Mouse (Mus musculus): Measurements from ENCODE around the gene Atp1a4.
"Not testable (repeated sequence)": the region's sequence is repeated elsewhere in the genome, so short reads cannot be mapped to it uniquely, and the experiment has no call there.

Atp1a4 gene

DNA sequence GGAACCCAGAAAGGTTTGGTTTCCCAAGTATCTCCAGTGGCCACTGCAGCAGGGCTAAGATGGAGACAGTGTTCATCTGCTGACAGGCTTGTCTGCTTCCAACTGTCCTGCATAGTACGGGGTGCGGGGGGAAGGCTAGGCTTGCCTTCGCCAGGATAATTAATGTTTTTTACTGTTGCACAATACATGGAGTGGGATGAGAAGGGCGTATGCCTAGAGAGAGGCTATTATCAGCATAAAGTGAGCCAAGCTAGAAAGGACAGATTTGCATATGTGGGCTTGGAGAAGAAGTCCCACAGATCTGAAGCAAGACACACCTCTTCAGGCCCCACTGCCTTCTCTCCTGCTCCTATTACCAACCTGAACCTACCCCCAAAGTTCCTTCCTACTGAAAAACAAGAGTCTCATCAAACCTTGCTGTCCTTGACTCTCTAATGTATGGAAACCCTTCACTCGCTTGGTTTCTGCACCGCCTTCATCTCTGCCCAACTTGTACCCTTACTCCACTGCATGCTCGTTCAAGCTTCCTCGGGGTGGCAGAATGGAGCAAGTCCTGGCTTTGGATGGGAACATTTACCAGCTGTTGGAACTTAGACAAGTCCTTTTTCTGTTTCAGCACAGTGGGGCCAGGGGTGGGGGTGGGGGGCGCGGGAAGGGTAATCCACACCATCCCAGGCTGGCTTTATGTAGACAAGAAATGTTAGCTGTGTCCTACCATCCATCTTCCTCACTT lies 23.5 kb upstream of the Atp1a4 start:
- DNase-seq (ENCODE audit: low read depth, low spot score): no peak

DNA sequence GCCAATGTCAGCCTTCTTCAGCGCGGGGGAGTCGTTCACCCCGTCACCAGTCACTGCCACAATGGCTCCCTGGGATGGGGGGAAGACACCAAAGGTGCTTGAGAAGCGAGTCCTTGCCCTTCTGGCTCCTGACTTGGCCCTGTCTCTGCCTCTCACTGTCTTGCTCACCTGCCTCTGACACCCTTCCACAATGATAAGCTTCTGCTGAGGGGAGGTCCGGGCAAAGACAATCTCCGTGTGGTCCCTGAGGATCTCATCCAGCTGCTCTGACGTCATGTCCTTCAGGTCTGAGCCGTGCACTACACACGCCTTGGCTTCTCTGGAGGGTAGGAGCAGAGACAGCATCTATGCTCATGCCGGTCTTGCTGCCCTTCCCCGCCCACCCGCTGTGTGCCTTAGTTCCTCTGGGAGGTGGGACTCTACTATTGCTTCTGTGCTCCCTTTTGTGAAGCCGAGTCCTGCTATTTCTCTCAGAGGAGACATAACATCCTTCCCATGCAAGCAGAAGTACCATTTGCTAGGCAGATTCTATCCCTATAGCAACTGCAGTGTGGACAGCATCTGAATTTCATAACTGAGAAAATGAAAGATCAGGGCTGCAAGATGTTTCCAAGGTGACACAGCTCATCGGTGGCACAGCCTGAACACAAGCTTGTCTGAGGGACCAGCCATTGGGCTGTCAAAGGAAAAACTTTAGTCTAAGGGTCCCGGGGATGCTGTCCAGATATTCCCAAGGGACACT lies 21.7 kb upstream of the Atp1a4 start:
- no peak for DNase-seq (ENCODE audit: low read depth, low spot score)

- DNase-seq (ENCODE audit: low read depth, low spot score): no peak
These were observed 20.1 kb upstream of the Atp1a4 start for GRCm38 (mm10) chr1:172278328-172278727.

GRCm38 (mm10) chr1:172277172-172277571 lies 19.0 kb upstream of the Atp1a4 start:
- no peak for DNase-seq (ENCODE audit: low read depth, low spot score)

DNA sequence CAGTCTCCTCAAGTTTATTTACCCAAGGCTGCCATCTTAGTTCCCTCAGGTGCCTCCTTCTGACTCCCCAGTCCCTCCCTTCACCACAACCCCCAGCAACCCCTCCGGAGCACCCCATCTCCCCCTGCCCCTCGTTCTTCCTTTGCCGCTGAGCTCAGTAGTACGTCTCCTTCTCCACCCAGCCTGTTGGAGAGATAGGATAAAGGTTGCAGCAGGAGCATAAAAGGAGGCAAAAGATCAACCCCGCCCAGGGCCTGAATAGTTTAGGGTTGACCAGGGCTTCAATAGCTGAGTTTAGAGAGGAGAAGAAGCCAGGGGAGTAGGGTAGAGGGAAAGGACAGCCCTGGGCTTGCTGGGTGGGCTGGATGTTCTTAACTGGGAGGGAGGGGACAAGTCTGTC lies 16.3 kb upstream of the Atp1a4 start:
- no peak for DNase-seq (ENCODE audit: low read depth, low spot score)

GRCm38 (mm10) chr1:172274116-172274515 lies 15.9 kb upstream of the Atp1a4 start:
- DNase-seq (ENCODE audit: low read depth, low spot score): no peak

- peak; percentile 77 for DNase-seq (ENCODE audit: low read depth, low spot score)
These were observed 15.2 kb upstream of the Atp1a4 start for GRCm38 (mm10) chr1:172273386-172273785.

GRCm38 (mm10) chr1:172271765-172272164 lies 13.6 kb upstream of the Atp1a4 start:
- DNase-seq (ENCODE audit: low read depth, low spot score): no peak

GRCm38 (mm10) chr1:172271208-172271607 lies 13.0 kb upstream of the Atp1a4 start:
- DNase-seq (ENCODE audit: low read depth, low spot score): no peak

DNA sequence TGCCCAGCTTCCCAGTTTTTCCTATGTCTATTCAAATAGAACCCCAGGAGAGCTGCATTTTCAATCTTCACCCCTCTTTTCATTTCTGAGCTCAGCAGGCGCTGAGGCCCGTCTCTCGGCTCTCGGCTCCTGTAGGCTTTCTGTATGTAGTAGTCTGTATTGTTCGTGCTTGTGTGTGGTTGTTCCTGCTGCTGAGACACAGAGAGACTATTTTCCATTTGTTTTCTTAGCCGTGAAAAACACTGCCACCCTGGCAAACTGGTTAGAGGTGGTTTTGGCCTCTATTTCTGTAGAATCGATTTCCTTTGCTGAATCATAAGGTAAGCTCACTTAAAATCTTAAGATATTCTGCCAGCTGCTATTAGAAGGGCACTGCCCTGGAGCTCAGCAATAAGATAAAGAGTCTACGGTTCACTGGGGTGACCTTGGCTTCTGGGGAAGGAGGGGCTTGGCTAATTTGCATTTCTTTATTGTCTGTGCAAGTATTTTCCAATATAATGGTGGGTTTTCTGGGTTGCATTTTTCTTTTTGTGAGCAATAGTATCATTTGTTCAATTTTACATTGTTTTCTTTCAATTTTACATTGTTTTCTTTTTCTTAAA lies 3.4 kb upstream of the Atp1a4 start, which contains the start of gene Igsf8:
TSS of gene Igsf8 (plus strand) at position 165 of the 602 bp plus-strand sequence.
- DNase-seq (ENCODE audit: low read depth, low spot score): no peak

DNA sequence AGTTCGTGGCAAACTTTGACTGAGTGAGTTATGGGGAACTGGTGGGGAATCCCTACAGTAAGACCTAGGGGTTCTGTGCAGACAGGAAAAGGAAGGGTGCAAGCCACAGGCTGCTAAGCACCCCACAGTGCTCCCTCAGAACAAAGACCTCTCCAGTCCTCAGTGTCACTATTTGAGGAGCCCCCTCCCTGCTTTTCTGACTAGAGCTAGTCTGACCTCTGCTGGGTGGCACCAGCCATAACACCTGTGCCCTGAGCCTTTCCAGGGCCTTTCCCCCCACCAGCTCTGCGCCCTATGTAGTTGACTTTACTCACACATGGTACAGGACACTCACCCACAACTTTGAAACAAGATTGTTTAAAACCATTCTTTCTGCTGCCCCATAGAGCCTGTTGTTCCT lies 10.5 kb downstream of the Atp1a4 start:
- DNase-seq (ENCODE audit: low read depth, low spot score): no peak

DNA sequence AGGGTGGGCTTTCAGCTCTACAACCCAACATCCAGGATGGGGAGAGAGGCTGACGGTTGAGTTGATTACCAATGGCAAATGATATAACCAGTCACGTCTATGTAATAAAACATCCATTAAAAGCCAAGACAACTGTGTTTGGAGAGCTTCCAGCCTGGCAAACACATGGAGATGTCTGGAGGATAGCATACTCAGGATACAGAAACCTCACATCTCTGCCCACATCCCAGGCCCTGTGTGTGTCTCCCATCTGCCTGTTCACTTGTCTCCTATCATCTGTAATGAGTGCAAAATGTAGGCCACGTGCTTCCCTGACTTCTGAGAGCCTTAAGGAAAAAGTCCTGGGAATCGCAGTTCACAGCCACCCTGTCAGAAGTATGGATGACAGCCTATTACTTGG lies 11.0 kb downstream of the Atp1a4 start:
- DNase-seq (ENCODE audit: low read depth, low spot score): no peak

DNA sequence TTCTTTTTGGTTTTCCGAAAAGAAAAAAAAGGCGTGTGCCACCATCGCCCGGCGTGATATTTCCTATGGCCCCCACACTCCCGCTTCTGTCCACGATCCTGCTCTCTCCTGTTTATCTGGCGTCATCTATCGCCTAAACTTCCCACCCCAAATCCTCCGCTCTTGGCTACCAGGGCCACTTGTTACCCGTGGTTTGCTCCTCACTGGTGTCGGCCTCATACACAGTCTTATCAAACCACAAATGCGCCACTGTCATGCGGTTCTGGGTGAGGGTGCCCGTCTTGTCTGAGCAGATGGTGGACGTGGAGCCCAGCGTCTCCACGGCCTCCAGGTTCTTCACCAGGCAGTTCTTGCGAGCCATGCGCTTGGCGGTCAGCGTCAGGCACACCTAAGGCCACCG lies 13.6 kb downstream of the Atp1a4 start:
- not testable (repeated sequence) for DNase-seq (ENCODE audit: low read depth, low spot score)

DNA sequence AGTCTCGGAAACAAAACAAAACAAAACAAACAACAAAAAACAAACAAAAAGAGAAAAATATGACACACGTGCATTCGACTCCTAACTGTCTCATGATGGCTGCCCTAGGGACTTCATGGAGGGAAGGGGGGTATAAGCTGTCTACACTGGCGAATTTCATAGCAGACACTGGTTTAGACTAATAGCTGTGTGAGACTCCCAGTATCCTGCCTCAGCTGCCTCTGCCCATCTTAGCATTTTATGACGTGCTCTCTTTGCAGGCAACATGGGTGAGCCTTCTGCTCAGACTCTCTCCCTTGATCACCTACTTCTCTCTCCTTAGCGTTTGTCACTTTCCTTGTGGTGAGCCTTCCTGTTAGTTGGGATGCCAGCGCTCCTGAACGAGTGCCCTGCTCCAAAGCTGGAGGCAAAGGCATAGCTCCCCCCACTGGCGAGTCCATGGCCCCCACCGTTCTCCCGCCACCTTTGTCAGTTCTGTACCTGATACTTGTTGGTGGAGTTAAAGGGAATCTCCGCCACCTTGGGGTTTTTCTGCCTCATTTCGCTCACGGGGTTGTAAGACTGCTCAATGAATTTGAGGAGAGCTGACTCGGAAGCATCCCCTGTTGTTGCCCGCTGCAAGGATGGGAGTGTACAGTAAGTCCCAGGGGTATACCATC lies 14.5 kb downstream of the Atp1a4 start:
- DNase-seq (ENCODE audit: low read depth, low spot score): peak; percentile 71

GRCm38 (mm10) chr1:172242401-172242800 lies 15.8 kb downstream of the Atp1a4 start:
- DNase-seq (ENCODE audit: low read depth, low spot score): peak; percentile 82

DNA sequence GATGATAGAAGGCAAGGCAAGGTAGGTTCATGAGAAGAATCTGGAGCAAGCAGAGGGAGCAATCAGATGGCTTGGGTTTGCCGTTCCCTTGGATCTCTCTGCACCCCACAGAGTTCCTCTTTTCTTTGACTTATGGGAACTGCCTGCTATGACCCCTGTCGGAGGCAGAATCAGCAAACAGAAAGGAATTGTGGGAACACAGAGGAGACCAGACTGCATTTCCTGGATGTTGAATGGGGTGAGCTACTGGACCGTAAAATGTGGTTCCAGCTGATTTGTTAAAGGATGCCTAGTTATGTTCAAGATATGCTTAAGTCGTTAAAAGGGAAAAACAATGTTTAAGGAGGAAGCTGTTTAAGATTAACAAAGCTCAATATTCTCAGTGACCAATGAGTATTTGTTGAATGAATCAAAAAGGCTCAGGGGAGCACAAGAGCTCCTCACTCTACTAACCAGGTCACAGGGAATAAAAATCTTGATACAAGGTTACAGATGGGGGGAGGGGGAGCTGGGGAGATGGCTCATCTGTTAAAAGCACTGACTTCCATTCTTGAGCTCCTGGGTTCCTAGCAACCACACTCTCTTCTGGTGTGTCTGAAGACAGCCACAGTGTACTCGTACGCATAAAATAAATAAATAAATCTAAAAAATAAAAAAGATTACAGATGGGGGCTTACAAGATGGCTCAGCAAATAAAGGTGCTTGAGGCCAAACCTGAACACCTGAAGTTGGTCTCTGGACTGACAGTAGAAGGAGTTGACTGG lies 17.1 kb downstream of the Atp1a4 start:
- no peak for DNase-seq (ENCODE audit: low read depth, low spot score)

GRCm38 (mm10) chr1:172229215-172229614 lies 29.0 kb downstream of the Atp1a4 start:
- DNase-seq (ENCODE audit: low read depth, low spot score): no peak

GRCm38 (mm10) chr1:172228209-172228608 lies 30.0 kb downstream of the Atp1a4 start:
- no peak for DNase-seq (ENCODE audit: low read depth, low spot score)

- DNase-seq (ENCODE audit: low read depth, low spot score): peak; percentile 85
These were observed 36.7 kb downstream of the Atp1a4 start for GRCm38 (mm10) chr1:172221297-172222063.

DNA sequence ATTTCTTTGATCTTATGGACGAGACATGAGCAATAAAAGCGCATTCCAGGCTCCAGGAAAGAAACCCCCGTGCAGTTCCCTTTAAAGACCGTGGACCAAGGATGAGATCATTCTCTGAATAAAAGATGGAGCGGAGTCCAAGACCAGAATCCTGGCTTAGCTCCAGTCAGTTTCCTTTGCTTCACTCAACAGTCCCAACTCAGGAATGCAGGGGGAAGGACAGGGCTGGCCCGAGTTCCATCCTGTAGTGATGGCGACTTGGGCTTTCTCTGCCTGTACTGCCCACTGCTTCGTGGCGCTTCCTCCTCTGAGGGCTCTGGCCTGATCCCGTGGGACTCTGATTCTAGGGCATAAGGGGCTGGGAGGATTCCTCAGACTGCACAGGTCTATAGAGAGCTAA lies 37.8 kb downstream of the Atp1a4 start:
- DNase-seq (ENCODE audit: low read depth, low spot score): peak; percentile 93
